Mouse (Mus musculus) right cerebral cortex, postnatal 14 days (tissue): ENCODE measurements around the gene Txnrd1.

Experiments used
- DNase-seq: peaks from one replicate; pipeline ENCODE4 v3.0.0; 2022

Gene Txnrd1

GRCm38 (mm10) chr10:82868418-82869086, 34.8 kb downstream of the Txnrd1 start:
- DNase-seq = no peak

GRCm38 (mm10) chr10:82875446-82875845, 41.7 kb downstream of the Txnrd1 start:
- no peak for DNase-seq

DNA sequence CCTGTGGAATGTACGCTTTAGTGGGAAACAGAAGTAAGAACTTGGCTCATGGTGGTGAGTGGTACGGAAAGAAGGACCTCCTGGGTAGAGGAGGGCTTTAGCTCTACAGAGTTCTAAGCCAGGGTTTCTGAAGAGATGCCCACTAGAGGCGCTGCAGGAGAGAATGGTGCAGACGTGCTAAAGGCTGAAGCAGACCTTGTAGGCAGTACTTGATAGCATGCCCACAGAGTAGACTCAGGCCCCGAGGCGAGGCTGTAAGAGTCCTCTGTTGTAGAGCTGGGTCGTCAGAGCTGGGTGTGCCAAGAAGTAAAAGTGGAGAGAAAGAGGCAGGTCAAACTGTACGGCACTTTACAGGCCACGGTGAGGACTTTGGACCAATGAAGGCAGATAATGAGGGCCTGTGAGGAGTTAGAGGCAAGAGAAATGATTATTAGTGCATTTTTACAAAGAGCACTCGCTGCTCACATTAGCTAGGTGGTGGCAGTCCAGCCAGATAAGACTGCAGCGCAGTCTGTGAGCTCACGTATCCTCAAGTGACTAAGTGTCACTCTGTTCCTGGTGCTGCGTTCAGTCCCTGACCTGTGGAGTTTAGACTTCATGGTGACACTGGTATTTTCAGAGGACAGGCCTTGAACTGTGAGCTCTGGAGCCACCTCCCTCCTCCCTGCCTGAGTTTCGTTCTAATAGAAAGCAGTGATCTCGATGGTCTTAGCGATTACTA, 42.5 kb downstream of the Txnrd1 start:
- peak; percentile 51 for DNase-seq

GRCm38 (mm10) chr10:82887354-82887753, 53.6 kb downstream of the Txnrd1 start:
- DNase-seq = no peak

DNA sequence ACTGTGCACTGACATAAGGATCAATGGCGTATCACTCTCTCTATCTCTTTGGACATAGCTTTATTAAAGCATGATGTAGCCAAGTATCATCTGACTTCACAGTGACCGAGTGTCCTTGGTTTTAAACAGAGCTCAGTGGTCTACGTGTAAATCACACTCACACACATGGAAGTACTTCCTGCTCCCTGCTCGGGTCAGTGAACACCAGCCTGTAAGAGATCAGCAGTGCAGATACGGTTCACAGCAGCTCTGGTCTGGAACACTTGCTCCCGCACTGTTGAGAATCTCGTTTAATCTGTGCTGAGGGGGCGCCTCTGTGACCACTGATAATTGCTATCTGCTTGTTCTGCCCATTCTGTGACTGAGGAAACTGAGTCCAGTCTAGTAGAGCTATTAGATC, 54.8 kb downstream of the Txnrd1 start:
- no peak for DNase-seq

- no peak for DNase-seq
These were observed 55.8 kb downstream of the Txnrd1 start for GRCm38 (mm10) chr10:82889447-82889973.

DNA sequence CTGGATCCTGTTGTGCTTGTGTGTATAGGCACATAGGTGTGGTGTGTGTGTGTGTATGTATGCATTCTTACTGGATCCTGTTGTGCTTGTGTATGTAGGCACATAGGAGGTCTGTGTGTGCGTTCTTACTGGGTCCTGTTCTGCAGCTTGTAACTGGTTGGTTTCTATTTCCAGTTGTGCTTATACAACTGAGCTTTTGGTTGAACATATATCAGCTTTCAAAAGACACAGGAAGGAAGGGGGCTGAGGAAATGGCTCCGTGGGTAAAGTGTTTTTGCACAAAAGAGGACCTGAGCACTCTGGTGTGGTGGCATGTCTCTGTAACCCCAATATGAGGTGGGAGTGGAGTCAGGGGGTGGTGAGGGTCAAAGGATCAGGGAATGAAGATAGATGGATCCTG, 57.2 kb downstream of the Txnrd1 start:
- DNase-seq = no peak

- no peak for DNase-seq
These were observed 57.7 kb downstream of the Txnrd1 start for GRCm38 (mm10) chr10:82891427-82891826.

DNA sequence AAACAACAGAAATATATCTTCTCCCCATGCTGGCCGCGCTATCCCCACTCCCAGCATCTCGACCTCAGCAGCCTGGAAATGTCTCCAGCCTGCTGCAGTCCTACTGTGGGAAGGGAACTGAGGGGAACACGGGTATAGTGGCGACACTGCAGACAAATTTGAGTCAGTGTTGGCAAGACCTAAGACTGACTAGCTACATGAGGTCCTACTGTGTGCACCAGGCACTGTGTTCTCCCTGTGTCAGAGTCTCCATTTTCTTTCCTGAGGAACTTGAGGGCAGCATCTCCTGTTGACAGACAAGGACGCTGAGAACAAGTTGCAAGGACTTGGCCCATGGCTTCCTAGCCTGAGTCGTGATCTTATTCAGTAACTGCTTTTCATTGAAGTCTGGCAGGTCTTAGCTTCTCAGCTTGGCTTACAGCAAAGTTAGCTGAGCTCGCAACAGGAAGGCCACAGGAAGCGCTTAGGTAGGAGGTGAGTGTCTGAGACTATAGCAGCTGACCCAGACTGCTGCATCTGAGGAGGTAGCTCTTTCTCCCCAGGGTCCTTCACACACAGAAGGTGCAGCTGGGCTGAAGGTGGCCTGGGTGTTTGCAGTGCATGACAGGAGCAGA, 58.8 kb downstream of the Txnrd1 start:
- DNase-seq = no peak

GRCm38 (mm10) chr10:82893872-82894650, 60.3 kb downstream of the Txnrd1 start:
- DNase-seq = no peak

DNA sequence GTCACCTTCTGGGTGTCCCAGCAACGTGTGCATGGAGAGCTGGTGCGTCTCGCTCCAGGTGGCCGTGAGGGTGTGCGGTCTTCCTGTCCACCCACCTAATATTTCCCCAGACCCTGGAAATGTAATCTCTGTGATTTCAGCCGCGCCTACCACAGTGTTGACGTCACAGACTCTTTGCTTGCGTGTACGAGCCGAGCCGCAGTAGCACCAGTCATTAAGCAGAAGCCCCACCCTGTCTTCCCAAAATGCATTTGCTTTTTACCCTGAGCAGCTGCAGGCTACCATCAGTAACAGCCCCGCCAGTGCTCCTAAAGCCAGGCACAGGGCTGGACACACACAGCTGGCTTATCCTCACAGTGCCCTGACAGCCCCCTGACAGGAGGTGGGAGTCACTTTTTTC, 64.2 kb downstream of the Txnrd1 start:
- no peak for DNase-seq

GRCm38 (mm10) chr10:82898893-82899292, 65.1 kb downstream of the Txnrd1 start:
- DNase-seq = no peak

DNA sequence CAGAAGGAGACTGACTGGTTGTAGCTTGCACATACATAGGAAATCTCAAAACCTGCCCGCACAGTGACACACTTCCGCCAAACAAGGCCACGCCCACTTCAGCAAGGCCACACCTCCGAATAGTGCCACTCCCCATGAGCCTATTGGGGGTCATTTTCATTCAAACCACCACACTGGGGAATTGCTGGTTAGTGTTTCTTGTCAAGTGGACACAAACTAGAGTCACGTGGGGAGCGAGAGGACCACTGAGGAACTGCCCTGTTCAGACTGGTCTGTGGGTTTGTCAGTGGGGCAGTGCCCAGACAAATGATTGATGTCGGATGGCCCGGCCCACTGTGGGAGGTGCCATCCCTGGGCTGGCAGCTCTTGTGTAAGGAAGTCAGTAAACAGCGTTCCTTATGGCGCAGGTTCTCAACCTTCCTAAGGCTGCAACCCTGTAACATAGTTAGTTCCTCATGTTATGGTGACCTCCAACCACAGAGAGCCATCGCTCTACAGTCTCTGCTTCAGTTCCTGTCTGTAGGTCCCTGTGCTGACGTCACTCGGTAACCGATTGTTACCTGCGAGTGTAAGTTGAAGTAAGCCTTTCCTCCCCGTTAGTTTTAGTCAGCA, 66.2 kb downstream of the Txnrd1 start:
- DNase-seq = no peak

GRCm38 (mm10) chr10:82900546-82900945, 66.8 kb downstream of the Txnrd1 start:
- no peak for DNase-seq

DNA sequence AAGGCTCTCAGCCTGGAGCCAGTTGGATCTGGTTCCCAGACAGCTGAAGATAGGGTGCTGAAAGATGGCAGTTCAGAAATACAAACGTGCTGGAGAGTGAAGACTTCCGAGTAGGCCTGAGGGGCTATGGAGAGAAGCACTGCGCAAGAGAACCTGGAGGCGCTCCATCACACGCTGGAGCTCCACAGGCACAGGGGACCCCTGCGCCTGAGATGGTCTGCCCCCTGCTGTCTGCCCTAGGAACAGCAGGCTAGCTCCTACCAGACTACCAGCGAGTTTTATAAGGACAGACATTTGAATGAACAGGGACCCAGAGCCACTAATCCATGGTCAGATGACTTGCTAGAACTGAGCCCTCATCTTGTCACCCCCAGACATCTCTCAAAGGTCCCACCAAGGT, 67.7 kb downstream of the Txnrd1 start:
- DNase-seq = peak; percentile 83

GRCm38 (mm10) chr10:82908526-82908925, 74.8 kb downstream of the Txnrd1 start:
- DNase-seq = no peak

GRCm38 (mm10) chr10:82909382-82909781, 75.6 kb downstream of the Txnrd1 start:
- DNase-seq = peak; percentile 67

DNA sequence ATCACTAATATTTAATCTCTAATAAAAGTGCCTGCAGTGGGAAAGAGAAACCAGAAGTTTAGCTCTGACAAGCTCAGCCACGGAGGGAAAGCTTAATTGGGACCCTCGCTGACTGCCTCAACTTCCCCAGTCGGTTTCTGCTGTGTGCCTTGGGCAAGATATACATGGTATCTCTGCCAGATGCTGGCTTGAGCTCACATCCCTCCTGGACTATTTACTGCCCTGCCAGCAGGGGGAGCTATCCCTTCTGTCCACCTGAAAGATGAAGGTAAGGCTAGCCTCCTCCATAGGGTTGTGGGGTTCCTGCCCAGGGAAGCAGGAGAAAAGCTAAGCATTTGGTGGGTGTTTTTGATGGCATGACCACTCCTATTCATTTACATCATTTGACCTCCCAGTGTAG, 76.4 kb downstream of the Txnrd1 start:
- peak; percentile 20 for DNase-seq

DNA sequence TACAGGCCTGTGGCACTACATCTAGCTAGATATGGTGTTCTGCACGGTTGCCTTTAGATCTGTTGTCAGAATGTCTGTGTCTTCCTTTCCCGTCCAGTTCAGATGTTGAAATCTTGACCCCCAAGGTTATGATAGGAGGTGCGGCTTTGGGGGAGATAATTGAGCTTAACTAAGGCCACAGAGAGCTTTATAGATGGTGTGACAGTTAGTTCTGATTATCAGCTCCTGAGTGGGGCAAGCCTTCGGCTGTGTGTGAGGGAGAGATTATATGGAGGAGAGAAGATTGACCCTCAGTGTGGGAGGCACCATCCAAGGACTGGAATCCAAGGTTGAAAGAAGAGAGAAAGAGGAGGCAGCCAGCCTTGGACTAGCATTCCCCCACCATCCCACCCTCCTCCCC, 79.5 kb downstream of the Txnrd1 start:
- no peak for DNase-seq

DNA sequence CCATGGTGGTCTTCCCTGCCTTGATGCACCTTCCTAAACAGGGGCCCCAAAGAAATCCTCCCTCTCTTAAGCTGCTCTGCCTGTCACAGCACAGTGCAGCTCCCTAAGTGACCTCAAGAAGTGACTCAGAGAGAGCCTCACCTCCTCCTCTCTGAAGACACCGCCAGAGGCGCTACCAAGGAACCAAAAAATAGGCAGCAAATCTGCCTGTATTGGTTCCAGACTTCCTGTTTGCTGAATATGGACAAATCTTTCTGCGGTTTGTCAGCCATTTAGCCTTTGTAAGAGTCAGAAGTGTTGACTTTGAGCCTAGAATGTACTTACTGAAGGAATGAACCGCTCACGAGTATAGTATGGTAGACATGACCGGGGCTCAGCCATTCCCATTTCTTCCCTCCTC, 80.0 kb downstream of the Txnrd1 start:
- DNase-seq = no peak

GRCm38 (mm10) chr10:82918675-82919074, 84.9 kb downstream of the Txnrd1 start:
- no peak for DNase-seq

- peak; percentile 23 for DNase-seq
These were observed 85.7 kb downstream of the Txnrd1 start for GRCm38 (mm10) chr10:82919404-82919980.
